Mouse (Mus musculus) erythroblast, adult 5-6 weeks (primary cell): Measurements from ENCODE around the gene Cypt3. TPM values are rescaled to one million over a fixed set of nuclear protein-coding genes. Genes with fewer than 3 reads are reported as not detected.

Source experiments
- ATAC-seq: replicated peaks from 2 replicates; pipeline ENCODE4 v1.8.0; 2016; ENCODE audit warnings: moderate number of reproducible peaks, mild to moderate bottlenecking, moderate TSS enrichment, inconsistent platforms; ENCODE audit not compliant: poor library complexity, low FRiP score, severe bottlenecking
- total RNA-seq, 2 experiments: library from RNA; stranded (forward) in 1 of 2; stranded (reverse) in 1 of 2; fragments of 150-400 nt in 1 of 2; fragments of 200-764, 138-1000 nt in 1 of 2; gene quantifications; 2 replicates each; pipeline versions ENCODE4 v1.2.3 to v1.2.4; 2015 to 2017; ENCODE audit warnings: low replicate concordance in 2 of 2

The Cypt3 gene
- not detected in 2 replicates for total RNA-seq (2015; ENCODE audit: low replicate concordance)
- not detected in 2 replicates for total RNA-seq (2017; ENCODE audit: low replicate concordance)

DNA sequence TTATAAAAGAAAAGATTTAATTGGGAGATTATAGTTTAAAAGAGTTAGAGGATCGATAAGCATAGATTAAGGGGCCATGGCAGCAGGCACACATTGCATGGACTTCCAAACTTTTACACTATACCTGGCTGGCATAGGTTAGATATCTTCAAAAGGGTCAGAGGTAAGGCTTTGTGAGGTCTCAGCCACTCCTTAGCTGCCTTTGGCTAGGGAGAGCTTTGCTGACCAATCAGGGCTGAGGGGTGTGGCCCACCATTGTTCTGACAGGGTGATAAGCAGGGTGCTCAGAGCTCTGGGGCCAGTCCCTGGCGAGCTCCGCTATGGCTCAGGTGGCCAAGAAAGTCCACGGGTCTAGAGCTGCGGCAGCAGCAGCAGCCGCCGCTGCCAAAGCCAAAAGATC, at the start of gene Cypt3:
Cypt3 (plus strand) TSS at position 301 of the 400 bp plus-strand sequence.
- no peak for ATAC-seq

DNA sequence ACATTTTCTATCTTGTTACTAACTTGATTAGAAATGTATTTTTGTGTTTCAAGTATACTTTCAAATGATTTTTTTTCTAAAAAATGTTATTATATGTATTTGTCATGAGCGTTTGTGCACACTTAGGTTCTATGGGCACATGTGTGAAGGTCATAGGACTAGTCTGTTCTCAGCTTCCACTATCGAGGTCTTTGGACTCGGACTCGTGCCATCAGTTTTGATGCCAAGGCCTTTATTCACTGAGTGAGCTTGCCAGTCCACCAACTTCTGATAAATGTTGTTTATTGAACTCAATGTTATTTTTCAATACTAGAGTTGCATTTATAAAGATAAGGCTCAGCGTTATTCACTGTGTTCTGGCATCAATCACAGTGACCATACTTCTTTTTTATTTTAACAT, 42.9 kb upstream of the Cypt3 start:
- ATAC-seq: no peak

DNA sequence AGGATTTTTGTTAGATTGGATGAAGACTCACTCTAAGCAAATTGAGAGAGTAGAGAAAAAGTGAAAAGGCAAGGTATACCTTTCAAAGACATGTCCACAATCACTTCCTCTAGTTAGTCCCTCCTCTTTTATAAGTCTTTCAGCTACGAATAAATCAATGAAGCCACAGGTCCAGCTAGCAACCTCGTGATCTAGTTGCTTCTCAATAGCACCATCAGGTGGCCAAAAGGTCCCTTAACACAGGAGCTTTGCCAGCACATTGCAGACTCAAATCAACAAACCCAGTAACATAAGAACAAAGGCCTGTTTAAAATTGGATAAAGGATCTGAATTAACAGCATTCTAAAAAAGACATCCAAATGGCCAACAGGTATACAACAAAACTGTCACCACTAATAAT, 30.0 kb upstream of the Cypt3 start:
- no peak for ATAC-seq

DNA sequence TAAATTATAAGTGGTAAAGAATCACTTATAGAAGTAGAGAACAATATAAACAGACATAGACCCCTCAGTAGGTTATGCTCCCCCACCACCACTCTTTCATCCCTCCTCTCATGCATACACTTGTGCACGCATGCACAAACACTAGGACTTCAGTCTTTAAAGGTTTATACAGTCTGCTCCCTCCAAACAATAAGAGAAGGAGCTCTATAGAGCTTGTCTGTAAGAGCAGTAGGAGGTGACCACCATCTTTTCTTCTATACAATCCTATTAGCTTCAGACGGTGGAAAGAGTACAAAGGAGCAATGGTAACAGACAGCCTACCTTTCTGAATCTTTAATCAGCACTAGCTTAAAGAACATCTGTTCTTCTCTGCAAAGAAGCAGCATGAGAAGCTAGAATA, 1.8 kb upstream of the Cypt3 start:
- no peak for ATAC-seq

DNA sequence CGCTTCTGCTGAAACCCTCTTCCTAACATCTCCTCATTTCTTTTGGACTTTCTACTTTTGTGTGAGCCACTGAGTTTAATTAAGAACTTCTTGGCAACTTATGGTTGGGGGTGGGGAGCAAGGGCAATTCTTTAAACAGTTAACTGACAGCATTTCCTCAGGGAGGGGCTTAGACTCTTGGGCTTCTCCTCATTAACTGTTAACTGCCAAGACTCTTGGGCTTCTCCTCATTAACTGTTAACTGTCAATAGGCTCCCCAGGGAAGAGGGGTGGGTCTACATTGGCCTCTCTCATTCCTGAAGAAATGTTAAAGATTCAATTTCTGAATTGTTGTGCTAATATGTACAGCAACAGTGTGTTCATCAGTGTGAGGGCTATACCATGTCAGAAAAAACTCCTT, 6.3 kb downstream of the Cypt3 start:
- no peak for ATAC-seq

DNA sequence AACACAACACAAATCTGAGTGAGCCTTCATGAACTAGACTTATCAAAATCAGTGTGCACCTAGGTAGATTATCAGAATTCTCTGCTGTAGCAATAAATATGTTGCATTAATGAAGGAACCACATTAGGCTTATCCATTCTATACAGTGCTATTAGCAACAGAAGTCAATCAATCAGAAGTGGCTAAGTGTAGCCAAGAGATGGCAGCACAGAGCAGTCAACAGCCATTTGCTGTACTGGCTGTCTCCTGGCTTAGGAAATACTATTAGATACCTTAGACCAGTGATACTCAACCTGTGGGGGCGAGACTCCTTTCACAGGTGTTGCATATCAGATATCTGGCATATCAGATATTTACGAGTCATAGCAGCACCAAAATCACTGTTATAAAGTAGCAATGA, 41.2 kb downstream of the Cypt3 start:
- ATAC-seq: no peak

Other genes starting within 250 kb of the Cypt3 start
- gene Ubqln2, start 60.4 kb upstream of the Cypt3 start, total RNA-seq (2015; ENCODE audit: low replicate concordance): 14.6 and 16.3 TPM in 2 replicates
- gene Ubqln2, start 60.4 kb upstream of the Cypt3 start, total RNA-seq (2017; ENCODE audit: low replicate concordance): 1.4 and 2.5 TPM in 2 replicates
- gene Kctd12b, start 137.8 kb downstream of the Cypt3 start, total RNA-seq (2015; ENCODE audit: low replicate concordance): 1.7 and 3.5 TPM in 2 replicates
- gene Kctd12b, start 137.8 kb downstream of the Cypt3 start, total RNA-seq (2017; ENCODE audit: low replicate concordance): 0.84 and 2.0 TPM in 2 replicates
- 14.2 and 19.6 TPM in 2 replicates for gene Nbdy, start 165.0 kb downstream of the Cypt3 start, total RNA-seq (2015; ENCODE audit: low replicate concordance)
- 0.84 and 3.2 TPM in 2 replicates for gene Nbdy, start 165.0 kb downstream of the Cypt3 start, total RNA-seq (2017; ENCODE audit: low replicate concordance)